Comparison of ENCODE assay signal across 10 mouse cellular contexts in the genomic region with DNA sequence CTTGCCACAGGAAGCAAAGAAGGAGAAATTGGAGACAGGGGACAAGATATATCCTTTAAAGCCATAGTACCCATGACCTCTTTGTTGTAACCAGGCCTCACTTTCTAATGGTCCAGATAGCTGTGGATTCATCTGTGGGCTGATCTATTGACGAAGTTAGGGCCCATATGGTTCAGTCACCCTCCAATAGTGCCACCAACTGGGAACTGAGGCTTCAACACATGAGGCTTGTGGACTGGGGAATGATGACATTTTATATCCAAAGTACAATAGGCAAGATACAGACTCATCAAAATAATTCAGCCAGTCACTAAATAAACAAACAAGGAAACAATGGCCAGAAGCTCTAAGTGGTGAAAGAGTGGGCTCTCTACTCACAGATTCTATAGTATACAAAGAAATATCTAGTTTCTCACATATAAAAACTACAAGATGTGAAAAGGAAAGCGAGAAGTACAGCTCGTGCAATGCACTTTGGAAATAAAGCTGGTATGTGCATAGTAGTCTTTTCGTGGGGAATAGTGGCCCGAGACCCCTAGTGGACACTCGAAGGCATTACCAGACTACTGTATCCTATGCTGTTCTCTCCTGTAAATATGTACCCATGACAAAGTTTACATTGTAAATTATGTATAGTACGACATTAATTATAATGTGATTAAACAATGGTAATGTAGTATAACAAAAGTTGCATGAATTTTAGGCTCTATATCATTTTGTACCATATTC. TPM values are rescaled to one million over a fixed set of nuclear protein-coding genes. Genes with fewer than 3 reads are reported as not detected.
DNase-seq lines count a peak whose midpoint lies in the region; ATAC-seq and TF ChIP-seq lines count a peak whose summit lies in the region.
"Had no signal": no experiment of that assay in that cellular context is flagged by ENCODE, and none has a peak within 500 bp of the region (broad histone marks: within the 10 kb centered on the region; RNA-seq: fewer than 3 reads in every experiment).

No protein-coding gene starts in this region.

- no peaks in the 10 kb centered on the region for H3K36me3 ChIP-seq in forebrain, embryonic 10.5 days (replicated peaks)
- no peaks in the 10 kb centered on the region for H3K36me3 ChIP-seq in forebrain, embryonic 13.5 days (ENCODE audit: poor library complexity, severe bottlenecking)
- H3K36me3 ChIP-seq in liver, adult 2 months (ENCODE audit: control insufficient read depth, insufficient read depth, low read length): no peaks in the 10 kb centered on the region
- H3K36me3 ChIP-seq in liver, embryonic 12.5 days: no peaks in the 10 kb centered on the region
- H3K36me3 ChIP-seq: midbrain, embryonic 13.5 days had no signal

- no peaks in the 10 kb centered on the region for H3K27me3 ChIP-seq in forebrain, embryonic 10.5 days (ENCODE audit: poor library complexity, severe bottlenecking)
- no peaks in the 10 kb centered on the region for H3K27me3 ChIP-seq in forebrain, embryonic 13.5 days
- H3K27me3 ChIP-seq in liver, adult 2 months (ENCODE audit: control insufficient read depth, insufficient read depth, low read length): no peaks in the 10 kb centered on the region
- peaks cover 3% of the 10 kb centered on the region; the same call in 1 of the 2 replicates for H3K27me3 ChIP-seq in liver, embryonic 12.5 days (replicated peaks)
- H3K27me3 ChIP-seq: midbrain, embryonic 13.5 days had no signal

- no peak overlapping the region for H3K4me3 ChIP-seq in forebrain, embryonic 10.5 days
- H3K4me3 ChIP-seq in forebrain, embryonic 13.5 days: no peak overlapping the region
- no peak overlapping the region for H3K4me3 ChIP-seq in liver, adult 2 months (ENCODE audit: insufficient read depth, low read depth, low read length)
- no peak overlapping the region for H3K4me3 ChIP-seq in liver, embryonic 12.5 days
- H3K4me3 ChIP-seq: midbrain, embryonic 13.5 days had no signal

- 55% methylated on average over 7 of the region's 7 CpGs for WGBS in forebrain, embryonic 10.5 days
- WGBS in forebrain, embryonic 13.5 days: 53% methylated on average over 7 of the region's 7 CpGs
- 49% methylated on average over 7 of the region's 7 CpGs for WGBS in liver, adult 2 months
- 31% methylated on average over 7 of the region's 7 CpGs for WGBS in liver, embryonic 12.5 days (ENCODE audit: insufficient replicate concordance)

- no peak overlapping the region for H3K9ac ChIP-seq in forebrain, embryonic 13.5 days
- no peak overlapping the region for H3K9ac ChIP-seq in liver, adult 2 months (ENCODE audit: low read depth, low read length)
- H3K9ac ChIP-seq in liver, embryonic 12.5 days: no peak overlapping the region
- H3K9ac ChIP-seq: midbrain, embryonic 13.5 days had no signal

- H3K27ac ChIP-seq in forebrain, embryonic 10.5 days: no peak overlapping the region
- no peak overlapping the region for H3K27ac ChIP-seq in forebrain, embryonic 13.5 days
- no peak overlapping the region for H3K27ac ChIP-seq in liver, adult 2 months (replicated peaks; ENCODE audit: insufficient read depth, low read depth, low read length)
- H3K27ac ChIP-seq in liver, embryonic 12.5 days: no peak overlapping the region
- H3K27ac ChIP-seq: midbrain, embryonic 13.5 days had no signal

- no peak for TF ChIP-seq POLR2A in liver, adult 2 months (IDR thresholded peaks at IDR 0.05; ENCODE audit: extremely low read depth, insufficient read depth, low read length)

- no peaks in the 10 kb centered on the region for H3K9me3 ChIP-seq in forebrain, embryonic 10.5 days
- no peaks in the 10 kb centered on the region for H3K9me3 ChIP-seq in forebrain, embryonic 13.5 days (replicated peaks)
- H3K9me3 ChIP-seq in liver, embryonic 12.5 days (replicated peaks): no peaks in the 10 kb centered on the region
- H3K9me3 ChIP-seq: midbrain, embryonic 13.5 days had no signal

- H3K4me1 ChIP-seq in forebrain, embryonic 10.5 days: peaks cover 8% of the 10 kb centered on the region; the same call in 1 of the 2 replicates
- no peaks in the 10 kb centered on the region for H3K4me1 ChIP-seq in forebrain, embryonic 13.5 days
- H3K4me1 ChIP-seq in liver, adult 2 months (ENCODE audit: control insufficient read depth, insufficient read depth, low read length): no peaks in the 10 kb centered on the region
- no peaks in the 10 kb centered on the region for H3K4me1 ChIP-seq in liver, embryonic 12.5 days
- H3K4me1 ChIP-seq: midbrain, embryonic 13.5 days had no signal

- H3K79me2 ChIP-seq in liver, adult 2 months (ENCODE audit: control insufficient read depth, insufficient read depth, low read length): no peaks in the 10 kb centered on the region

- DNase-seq in forebrain, embryonic 10.5 days (ENCODE audit: extremely low spot score, low spot score): peak; percentile 12
- DNase-seq in liver, adult 2 months (ENCODE audit: extremely low read depth, low read depth, low spot score): no peak
- peak; percentile 13 for DNase-seq in ES-CJ7 (ENCODE audit: low read depth, low spot score)
- DNase-seq in induced T-regulatory cell, adult 2 months (ENCODE audit: low read depth): peak; percentile 33
- DNase-seq in urinary bladder, postnatal 10 days (ENCODE audit: low spot score): no peak
- DNase-seq in spleen, postnatal 36 days (ENCODE audit: low spot score in 2 of 2): no peak
- DNase-seq: kidney, adult 8-10 months had no signal

- TF ChIP-seq CTCF in liver, adult 2 months (IDR thresholded peaks at IDR 0.05; ENCODE audit: low read depth, low read length): peak; percentile 59

- no peak overlapping the region for H3K4me2 ChIP-seq in forebrain, embryonic 13.5 days
- H3K4me2 ChIP-seq in liver, embryonic 12.5 days: no peak overlapping the region
- H3K4me2 ChIP-seq: midbrain, embryonic 13.5 days had no signal

- no peak for ATAC-seq in forebrain, embryonic 13.5 days
- no peak for ATAC-seq in liver, embryonic 12.5 days
- ATAC-seq: midbrain, embryonic 13.5 days had no signal

RNA-seq across cellular contexts. Expression of a gene that starts 36.1 kb away (rescaled TPM):
- polyA plus RNA-seq in forebrain, embryonic 10.5 days (2016; fragmentation: Nextera tagmentation; extraction: Ambion mirVana): 12.9 and 15.6 TPM in 2 replicates
- polyA plus RNA-seq in forebrain, embryonic 13.5 days (2015; fragmentation: Nextera tagmentation; extraction: Ambion mirVana): 12.1 and 12.7 TPM in 2 replicates
- 1.8 TPM in 2 replicates for total RNA-seq in liver, adult 2 months (2014; rRNA removed)
- polyA plus RNA-seq in liver, adult 2 months (2012; rRNA removed): 2.0 and 3.3 TPM in 2 replicates
- 38.3 and 39.8 TPM in 2 replicates for polyA plus RNA-seq in liver, embryonic 12.5 days (2016; fragmentation: Nextera tagmentation; extraction: Ambion mirVana)

Comparison
In these comparisons a context has a peak if more than half of its experiments do, and no peak if none do; other contexts are left out.
1. DNase-seq: peak in forebrain, embryonic 10.5 days (single experiment), ES-CJ7 (single experiment) and induced T-regulatory cell, adult 2 months (single experiment); none in liver, adult 2 months (single experiment), urinary bladder, postnatal 10 days (single experiment) and spleen, postnatal 36 days (0 of 2).